Mouse (Mus musculus): ENCODE data around the gene Mpig6b. TPM values are rescaled to one million over a fixed set of nuclear protein-coding genes. Genes with fewer than 3 reads are reported as not detected.
"Not testable (repeated sequence)": the region's sequence is repeated elsewhere in the genome, so short reads cannot be mapped to it uniquely, and the experiment has no call there.

Mpig6b gene
- polyA plus RNA-seq, 1 experiment from 2014 or later, result 1.8 TPM

DNA sequence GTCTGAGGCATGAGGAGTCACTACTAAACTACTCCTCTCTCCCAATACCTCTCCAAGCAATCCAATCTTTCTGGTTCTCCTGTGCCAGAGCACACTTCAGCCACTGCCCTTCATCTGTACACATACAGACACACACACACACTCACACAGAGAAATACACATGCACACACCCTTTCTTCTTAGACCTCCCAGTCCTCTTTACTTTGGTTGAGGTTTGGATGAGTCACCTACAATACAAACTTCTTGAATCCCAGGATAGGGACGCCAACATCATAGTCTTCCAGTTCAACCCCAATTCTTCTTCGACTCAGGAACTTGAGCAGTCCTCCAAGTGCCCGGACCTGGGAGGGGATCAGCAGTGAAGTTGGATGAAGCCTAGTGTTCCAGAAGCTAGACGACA is 22.2 kb downstream of the Mpig6b start:
- Histone ChIP-seq H3K9me3 (replicated peaks; ENCODE audit: control insufficient read depth, low read length) (no peaks in the 10 kb centered on the region), H3K36me3 (ENCODE audit: control insufficient read depth, insufficient read depth, low read length) (no peaks in the 10 kb centered on the region), H3K27ac (ENCODE audit: low read depth, low read length) (peak overlapping the region; percentile 90), H3K9ac (ENCODE audit: low read depth, low read length) (no peak overlapping the region), H3K4me3 (ENCODE audit: low read depth, low read length) (no peak overlapping the region), H3K4me1 (ENCODE audit: control insufficient read depth, insufficient read depth, low read length) (peaks cover 32% of the 10 kb centered on the region), H3K4me2 (no peak overlapping the region), H3K27me3 (ENCODE audit: control insufficient read depth, insufficient read depth, low read length) (no peaks in the 10 kb centered on the region)
- 70% methylated on average over 4 of the region's 4 CpGs for WGBS (ENCODE audit: insufficient replicate concordance)
- ATAC-seq (replicated peaks; ENCODE audit: insufficient number of reproducible peaks, low FRiP score, low TSS enrichment), result no peak

DNA sequence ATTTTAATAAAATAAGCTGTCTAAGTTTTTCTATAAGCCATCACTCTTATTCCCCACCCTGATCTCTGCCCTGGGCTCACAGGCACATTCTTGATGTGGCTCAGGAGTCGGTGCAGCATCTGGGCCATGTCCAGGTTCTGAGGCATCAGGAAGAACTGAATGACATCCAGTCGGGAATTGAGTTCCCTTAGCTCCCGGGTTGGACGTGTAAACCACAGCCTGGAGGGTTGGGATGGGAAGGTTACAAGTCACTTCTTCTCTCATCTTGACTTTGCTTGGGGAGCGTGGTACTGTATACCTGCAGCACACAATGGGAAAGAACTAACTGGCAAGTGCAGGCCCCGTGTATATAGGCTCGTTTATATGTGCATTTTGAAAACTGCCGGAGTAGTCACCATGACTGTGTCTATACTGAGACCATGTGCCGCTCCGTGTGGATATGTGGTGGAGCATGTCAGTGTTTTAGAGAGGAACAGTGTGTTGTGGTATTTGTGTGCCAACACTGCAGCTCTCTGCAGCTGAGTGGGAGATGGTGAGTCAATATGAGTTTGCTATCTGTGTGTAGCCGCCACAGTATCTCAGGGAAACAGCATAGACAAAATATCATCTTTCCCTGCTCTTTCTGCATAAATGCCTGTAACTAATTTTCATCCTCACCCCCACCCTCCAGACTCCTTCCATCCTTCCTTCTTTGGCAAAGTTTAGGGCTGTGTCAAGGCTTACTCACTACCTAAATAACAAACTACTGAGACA is 26.7 kb downstream of the Mpig6b start:
- Histone ChIP-seq H3K4me2 (no peak overlapping the region), H3K4me1 (ENCODE audit: control insufficient read depth, insufficient read depth, low read length) (peaks cover 5% of the 10 kb centered on the region; the same call in 1 of the 2 replicates), H3K4me3 (ENCODE audit: low read depth, low read length) (no peak overlapping the region), H3K27me3 (ENCODE audit: control insufficient read depth, insufficient read depth, low read length) (no peaks in the 10 kb centered on the region), H3K9ac (ENCODE audit: low read depth, low read length) (no peak overlapping the region), H3K36me3 (ENCODE audit: control insufficient read depth, insufficient read depth, low read length) (no peaks in the 10 kb centered on the region), H3K9me3 (replicated peaks; ENCODE audit: control insufficient read depth, low read length) (no peaks in the 10 kb centered on the region), H3K27ac (ENCODE audit: low read depth, low read length) (no peak overlapping the region)
- 81% methylated on average over 11 of the region's 11 CpGs for WGBS (ENCODE audit: insufficient replicate concordance)
- ATAC-seq (replicated peaks; ENCODE audit: insufficient number of reproducible peaks, low FRiP score, low TSS enrichment), result no peak

DNA sequence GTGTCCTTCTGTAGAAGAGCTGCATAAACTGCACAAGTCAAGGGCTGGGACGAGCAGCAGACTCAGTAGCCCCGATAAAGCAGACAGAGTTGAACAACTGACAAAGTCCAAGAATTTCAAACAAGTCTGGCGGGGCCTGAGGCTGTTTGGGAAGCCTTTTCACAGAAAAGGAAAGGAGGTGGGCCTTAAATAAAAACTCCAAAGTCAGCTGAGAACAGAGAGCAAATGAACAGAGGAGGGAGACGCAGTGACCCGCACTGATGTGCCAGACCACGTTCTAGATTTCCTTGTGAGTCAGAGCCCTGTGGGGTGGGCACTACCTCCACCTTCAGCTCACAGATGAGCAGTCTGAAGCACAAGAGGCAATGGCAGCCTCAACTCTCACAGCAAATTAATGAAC is 31.1 kb downstream of the Mpig6b start:
- H3K4me1 ChIP-seq (ENCODE audit: control insufficient read depth, insufficient read depth, low read length), result no peaks in the 10 kb centered on the region; the same call in 1 of the 2 replicates
- H3K9ac ChIP-seq (ENCODE audit: low read depth, low read length), result no peak overlapping the region
- no peaks in the 10 kb centered on the region for H3K36me3 ChIP-seq (ENCODE audit: control insufficient read depth, insufficient read depth, low read length)
- H3K4me2 ChIP-seq, result no peak overlapping the region
- no peak for ATAC-seq (replicated peaks; ENCODE audit: insufficient number of reproducible peaks, low FRiP score, low TSS enrichment)
- H3K27ac ChIP-seq (ENCODE audit: low read depth, low read length), result no peak overlapping the region
- WGBS (ENCODE audit: insufficient replicate concordance), result 68% methylated on average over 6 of the region's 6 CpGs
- no peak overlapping the region for H3K4me3 ChIP-seq (ENCODE audit: low read depth, low read length)
- no peaks in the 10 kb centered on the region for H3K27me3 ChIP-seq (ENCODE audit: control insufficient read depth, insufficient read depth, low read length)
- no peaks in the 10 kb centered on the region for H3K9me3 ChIP-seq (replicated peaks; ENCODE audit: control insufficient read depth, low read length)

DNA sequence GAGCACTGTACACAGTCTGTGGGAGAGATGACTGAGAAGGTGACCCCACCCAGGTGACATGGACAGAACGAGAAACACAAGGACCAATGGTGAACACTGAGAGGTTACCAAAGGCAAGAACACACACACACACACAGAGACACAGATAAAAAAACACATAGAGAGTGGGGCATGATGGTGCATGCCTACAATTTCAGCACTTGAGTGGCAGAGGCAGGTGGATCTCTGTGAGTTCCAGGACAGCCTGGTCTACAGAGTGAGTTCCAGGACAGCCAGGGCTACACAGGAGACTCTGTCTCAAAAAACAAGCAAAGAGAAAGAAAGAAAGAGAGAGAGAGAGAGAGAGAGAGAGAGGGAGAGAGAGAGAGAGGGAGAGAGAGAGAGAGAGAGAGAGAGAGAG is 32.3 kb downstream of the Mpig6b start:
- not testable (repeated sequence) for H3K9ac ChIP-seq (ENCODE audit: low read depth, low read length); H3K4me1 ChIP-seq (ENCODE audit: control insufficient read depth, insufficient read depth, low read length); H3K36me3 ChIP-seq (ENCODE audit: control insufficient read depth, insufficient read depth, low read length); H3K4me3 ChIP-seq (ENCODE audit: low read depth, low read length); H3K27me3 ChIP-seq (ENCODE audit: control insufficient read depth, insufficient read depth, low read length); H3K27ac ChIP-seq (ENCODE audit: low read depth, low read length); ATAC-seq (replicated peaks; ENCODE audit: insufficient number of reproducible peaks, low FRiP score, low TSS enrichment); H3K4me2 ChIP-seq; H3K9me3 ChIP-seq (replicated peaks; ENCODE audit: control insufficient read depth, low read length)
- WGBS (ENCODE audit: insufficient replicate concordance), result 68% methylated on average over 1 of the region's 1 CpGs

DNA sequence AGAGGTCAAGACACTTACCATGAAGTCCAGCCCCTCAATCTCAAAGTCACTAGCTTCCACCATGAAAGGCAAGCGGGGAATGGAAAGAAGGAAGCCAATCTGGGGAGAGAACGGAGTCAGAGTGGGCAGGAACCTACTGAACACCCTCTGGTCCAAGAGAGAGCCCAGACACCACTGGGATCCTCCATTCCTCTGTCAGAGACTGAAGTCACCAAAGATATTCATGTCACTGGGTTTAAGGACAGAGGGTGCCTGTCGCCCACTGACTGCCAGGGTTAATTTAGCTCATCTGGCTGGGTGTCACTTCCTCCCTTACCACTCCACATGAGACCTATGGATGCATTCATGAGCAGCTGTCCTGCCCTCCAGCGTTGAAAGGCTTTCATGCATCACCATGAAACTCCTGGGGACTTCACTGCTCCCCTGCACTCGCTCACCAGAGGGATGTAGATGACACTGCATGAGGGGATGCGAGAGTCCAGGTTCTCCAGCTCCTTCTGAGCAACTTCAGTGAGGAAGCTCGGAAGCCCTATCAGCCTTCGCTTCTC is 33.6 kb downstream of the Mpig6b start:
- no peak for ATAC-seq (replicated peaks; ENCODE audit: insufficient number of reproducible peaks, low FRiP score, low TSS enrichment)
- Histone ChIP-seq H3K4me3 (ENCODE audit: low read depth, low read length) (no peak overlapping the region), H3K4me2 (no peak overlapping the region), H3K27ac (ENCODE audit: low read depth, low read length) (no peak overlapping the region), H3K9ac (ENCODE audit: low read depth, low read length) (no peak overlapping the region), H3K9me3 (replicated peaks; ENCODE audit: control insufficient read depth, low read length) (no peaks in the 10 kb centered on the region), H3K27me3 (ENCODE audit: control insufficient read depth, insufficient read depth, low read length) (no peaks in the 10 kb centered on the region), H3K36me3 (ENCODE audit: control insufficient read depth, insufficient read depth, low read length) (no peaks in the 10 kb centered on the region), H3K4me1 (ENCODE audit: control insufficient read depth, insufficient read depth, low read length) (peaks cover 9% of the 10 kb centered on the region)
- 60% methylated on average over 8 of the region's 8 CpGs for WGBS (ENCODE audit: insufficient replicate concordance)

DNA sequence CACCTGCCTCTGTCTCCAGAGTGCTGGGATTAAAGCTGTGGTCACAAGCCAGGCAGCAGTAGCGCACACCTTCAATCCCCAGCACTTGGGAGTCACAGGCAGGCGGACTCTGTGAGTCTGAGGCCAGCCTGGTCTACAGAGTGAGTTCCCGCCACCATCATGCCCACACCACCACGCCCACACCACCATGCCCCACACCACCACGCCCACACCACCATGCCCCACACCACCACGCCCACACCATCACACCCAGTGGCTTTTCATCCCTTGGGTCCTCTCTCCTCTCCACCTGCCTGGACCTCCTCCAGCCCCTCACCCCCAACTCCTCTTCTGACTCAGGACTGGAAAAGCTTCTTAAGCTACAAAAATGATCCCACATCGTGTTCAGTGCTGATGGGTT is 34.1 kb downstream of the Mpig6b start:
- Histone ChIP-seq H3K4me3 (ENCODE audit: low read depth, low read length) (no peak overlapping the region), H3K9me3 (replicated peaks; ENCODE audit: control insufficient read depth, low read length) (no peaks in the 10 kb centered on the region), H3K4me1 (ENCODE audit: control insufficient read depth, insufficient read depth, low read length) (peaks cover 13% of the 10 kb centered on the region), H3K36me3 (ENCODE audit: control insufficient read depth, insufficient read depth, low read length) (no peaks in the 10 kb centered on the region), H3K4me2 (no peak overlapping the region), H3K27ac (ENCODE audit: low read depth, low read length) (no peak overlapping the region), H3K27me3 (ENCODE audit: control insufficient read depth, insufficient read depth, low read length) (no peaks in the 10 kb centered on the region), H3K9ac (ENCODE audit: low read depth, low read length) (0 out of 2 replicates have a peak overlapping the region, but pooled peaks have one; percentile 34)
- WGBS (ENCODE audit: insufficient replicate concordance), result 76% methylated on average over 7 of the region's 7 CpGs
- ATAC-seq (replicated peaks; ENCODE audit: insufficient number of reproducible peaks, low FRiP score, low TSS enrichment), result no peak

DNA sequence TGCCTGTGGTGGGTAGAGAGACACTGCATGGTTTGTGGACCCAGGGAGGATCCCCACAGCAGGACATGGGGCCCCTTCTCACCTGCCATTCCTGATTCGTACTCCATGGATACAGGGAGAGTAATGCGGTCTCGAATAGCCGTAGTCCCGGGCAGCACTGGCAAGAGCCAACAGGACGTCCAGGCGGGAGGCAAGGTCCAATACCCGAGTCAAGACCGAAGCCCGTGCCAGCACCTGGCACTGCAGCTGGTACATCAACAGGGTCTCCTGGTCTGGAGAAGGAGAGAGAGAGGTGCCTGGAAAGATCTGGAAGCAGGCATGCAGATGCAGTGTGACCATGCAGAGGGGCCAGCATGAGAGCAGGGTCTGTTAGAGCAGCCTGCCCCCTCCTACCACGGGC is 34.7 kb downstream of the Mpig6b start:
- no peaks in the 10 kb centered on the region for H3K9me3 ChIP-seq (replicated peaks; ENCODE audit: control insufficient read depth, low read length)
- ATAC-seq (replicated peaks; ENCODE audit: insufficient number of reproducible peaks, low FRiP score, low TSS enrichment), result no peak
- no peak overlapping the region for H3K4me3 ChIP-seq (ENCODE audit: low read depth, low read length)
- H3K27ac ChIP-seq (ENCODE audit: low read depth, low read length), result no peak overlapping the region
- WGBS (ENCODE audit: insufficient replicate concordance), result 83% methylated on average over 11 of the region's 11 CpGs
- no peak overlapping the region for H3K4me2 ChIP-seq
- H3K4me1 ChIP-seq (ENCODE audit: control insufficient read depth, insufficient read depth, low read length), result peaks cover 13% of the 10 kb centered on the region
- H3K9ac ChIP-seq (ENCODE audit: low read depth, low read length), result 0 out of 2 replicates have a peak overlapping the region, but pooled peaks have one; percentile 34
- H3K36me3 ChIP-seq (ENCODE audit: control insufficient read depth, insufficient read depth, low read length), result no peaks in the 10 kb centered on the region
- no peaks in the 10 kb centered on the region for H3K27me3 ChIP-seq (ENCODE audit: control insufficient read depth, insufficient read depth, low read length)

DNA sequence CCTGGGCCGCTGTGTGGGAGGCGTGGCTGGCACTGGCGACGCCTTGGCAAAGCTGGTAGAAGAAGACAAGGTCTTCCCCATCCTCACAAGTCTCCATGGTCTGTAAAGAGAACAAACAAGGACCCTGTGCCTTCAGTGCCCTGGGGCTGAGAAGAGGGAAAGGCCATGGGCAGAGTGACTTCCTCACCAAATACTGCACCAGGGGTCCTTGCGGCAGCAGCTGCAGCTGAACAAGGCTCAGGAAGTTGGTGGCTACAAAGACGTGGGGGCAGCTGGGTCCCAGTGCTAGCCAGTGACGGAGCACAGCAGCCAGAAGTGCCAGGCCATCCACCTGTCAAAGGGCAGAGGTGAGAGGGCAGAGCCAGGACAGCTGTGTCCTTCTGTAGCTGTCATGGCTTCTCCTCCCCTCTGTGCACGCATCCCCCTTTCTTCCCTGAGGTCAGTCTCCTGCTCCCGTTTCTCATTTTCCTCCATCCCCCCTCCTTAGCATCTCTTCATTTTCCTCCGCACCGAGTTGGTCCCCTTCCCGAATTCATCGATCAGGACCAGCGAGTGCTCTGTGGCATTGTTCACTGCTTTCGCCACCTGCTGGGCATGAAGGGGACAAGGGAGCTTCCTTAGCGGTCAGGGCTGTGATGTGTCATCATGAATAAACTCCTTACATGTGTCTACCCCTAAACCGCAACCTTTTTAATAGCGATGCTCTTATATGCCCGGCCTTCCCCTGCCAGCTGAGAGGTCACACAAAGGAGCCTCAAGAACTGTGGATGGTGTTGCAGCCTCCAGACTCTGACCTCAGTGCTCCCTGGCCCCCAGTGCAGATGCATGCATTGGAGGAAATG is 36.1 kb downstream of the Mpig6b start:
- Histone ChIP-seq H3K4me2 (peak overlapping the region; percentile 14; the same call in 1 of the 2 replicates), H3K27ac (ENCODE audit: low read depth, low read length) (no peak overlapping the region), H3K9me3 (replicated peaks; ENCODE audit: control insufficient read depth, low read length) (no peaks in the 10 kb centered on the region), H3K4me3 (ENCODE audit: low read depth, low read length) (0 out of 2 replicates have a peak overlapping the region, but pooled peaks have one; percentile 1), H3K4me1 (ENCODE audit: control insufficient read depth, insufficient read depth, low read length) (peaks cover 15% of the 10 kb centered on the region), H3K9ac (ENCODE audit: low read depth, low read length) (0 out of 2 replicates have a peak overlapping the region, but pooled peaks have one; percentile 34), H3K27me3 (ENCODE audit: control insufficient read depth, insufficient read depth, low read length) (no peaks in the 10 kb centered on the region), H3K36me3 (ENCODE audit: control insufficient read depth, insufficient read depth, low read length) (no peaks in the 10 kb centered on the region)
- WGBS (ENCODE audit: insufficient replicate concordance), result 37% methylated on average over 19 of the region's 19 CpGs
- ATAC-seq (replicated peaks; ENCODE audit: insufficient number of reproducible peaks, low FRiP score, low TSS enrichment), result no peak

All from heart, embryonic 11.5 days (tissue).